In genomic region chr8:71572847-71573633, GRCm38 (mm10) we compare ENCODE assay signal across 10 mouse cellular contexts. TPM values are rescaled to one million over a fixed set of nuclear protein-coding genes. Genes with fewer than 3 reads are reported as not detected.
DNase-seq lines count a peak whose midpoint lies in the region; ATAC-seq and TF ChIP-seq lines count a peak whose summit lies in the region.
"Had no signal": no experiment of that assay in that cellular context is flagged by ENCODE, and none has a peak within 500 bp of the region (broad histone marks: within the 10 kb centered on the region; RNA-seq: fewer than 3 reads in every experiment).

No protein-coding gene starts in this region.

- no peak for TF ChIP-seq CTCF in forebrain, postnatal 0 days (IDR thresholded peaks at IDR 0.05; ENCODE audit: low read depth)

- H3K36me3 ChIP-seq in heart, embryonic 11.5 days (ENCODE audit: control insufficient read depth, insufficient read depth, low read length), result no peaks in the 10 kb centered on the region
- H3K36me3 ChIP-seq in forebrain, postnatal 0 days (ENCODE audit: insufficient read depth), result no peaks in the 10 kb centered on the region; the same call in 1 of the 2 replicates
- H3K36me3 ChIP-seq in hindbrain, embryonic 16.5 days (ENCODE audit: control insufficient read depth, insufficient read depth, low read length), result no peaks in the 10 kb centered on the region
- no peaks in the 10 kb centered on the region for H3K36me3 ChIP-seq in stomach, embryonic 14.5 days (ENCODE audit: control insufficient read depth, insufficient read depth, low read length)

- H3K27ac ChIP-seq in heart, embryonic 11.5 days (ENCODE audit: low read depth, low read length), result no peak overlapping the region
- H3K27ac ChIP-seq in forebrain, postnatal 0 days (ENCODE audit: low read depth, low read length), result peak overlapping the region; percentile 66
- H3K27ac ChIP-seq in hindbrain, embryonic 16.5 days (ENCODE audit: low read depth, low read length), result peak overlapping the region; percentile 70
- peak overlapping the region; percentile 13; the same call in 1 of the 2 replicates for H3K27ac ChIP-seq in stomach, embryonic 14.5 days (ENCODE audit: low read length)

- peaks cover 13% of the 10 kb centered on the region for H3K27me3 ChIP-seq in heart, embryonic 11.5 days (ENCODE audit: control insufficient read depth, insufficient read depth, low read length)
- no peaks in the 10 kb centered on the region for H3K27me3 ChIP-seq in forebrain, postnatal 0 days (ENCODE audit: insufficient read depth, low read length)
- H3K27me3 ChIP-seq in hindbrain, embryonic 16.5 days (replicated peaks; ENCODE audit: control insufficient read depth, insufficient read depth, low read length), result no peaks in the 10 kb centered on the region
- no peaks in the 10 kb centered on the region for H3K27me3 ChIP-seq in stomach, embryonic 14.5 days (ENCODE audit: control insufficient read depth, insufficient read depth, low read length)

- H3K9me3 ChIP-seq in heart, embryonic 11.5 days (replicated peaks; ENCODE audit: control insufficient read depth, low read length), result no peaks in the 10 kb centered on the region
- H3K9me3 ChIP-seq in forebrain, postnatal 0 days (ENCODE audit: low read length), result no peaks in the 10 kb centered on the region
- H3K9me3 ChIP-seq in hindbrain, embryonic 16.5 days (ENCODE audit: control insufficient read depth, low read length), result no peaks in the 10 kb centered on the region
- H3K9me3 ChIP-seq in stomach, embryonic 14.5 days (ENCODE audit: control insufficient read depth, low read depth, low read length), result no peaks in the 10 kb centered on the region

- intact Hi-C loops in left cerebral cortex, postnatal 10 days (cut with DNase I), result no loop called here

- 72% methylated on average over 9 of the region's 9 CpGs for WGBS in heart, embryonic 11.5 days (ENCODE audit: insufficient replicate concordance)
- WGBS in forebrain, postnatal 0 days, result 38% methylated on average over 9 of the region's 9 CpGs
- WGBS in hindbrain, embryonic 16.5 days, result 60% methylated on average over 9 of the region's 9 CpGs
- WGBS in stomach, embryonic 14.5 days, result 66% methylated on average over 9 of the region's 9 CpGs

- no peak overlapping the region for H3K4me3 ChIP-seq in heart, embryonic 11.5 days (ENCODE audit: low read depth, low read length)
- H3K4me3 ChIP-seq in forebrain, postnatal 0 days (ENCODE audit: low read depth, low read length), result no peak overlapping the region; the same call in 1 of the 2 replicates
- no peak overlapping the region; the same call in 1 of the 2 replicates for H3K4me3 ChIP-seq in hindbrain, embryonic 16.5 days (ENCODE audit: low read length)
- no peak overlapping the region for H3K4me3 ChIP-seq in stomach, embryonic 14.5 days (ENCODE audit: low read depth, low read length)
- H3K4me3 ChIP-seq: erythroblast, embryonic 14.5 days had no signal

- H3K4me2 ChIP-seq in heart, embryonic 11.5 days, result no peak overlapping the region
- H3K4me2 ChIP-seq in forebrain, postnatal 0 days (ENCODE audit: low read depth), result peak overlapping the region; percentile 25; the same call in 1 of the 2 replicates
- H3K4me2 ChIP-seq in hindbrain, embryonic 16.5 days (ENCODE audit: low read length), result peak overlapping the region; percentile 9; the same call in 1 of the 2 replicates
- H3K4me2 ChIP-seq in stomach, embryonic 14.5 days (replicated peaks; ENCODE audit: low read depth, low read length), result no peak overlapping the region

- H3K9ac ChIP-seq in heart, embryonic 11.5 days (ENCODE audit: low read depth, low read length), result no peak overlapping the region
- H3K9ac ChIP-seq in forebrain, postnatal 0 days, result no peak overlapping the region
- H3K9ac ChIP-seq in hindbrain, embryonic 16.5 days (ENCODE audit: low read depth, low read length), result peak overlapping the region; percentile 22; the same call in 1 of the 2 replicates
- no peak overlapping the region for H3K9ac ChIP-seq in stomach, embryonic 14.5 days (replicated peaks; ENCODE audit: low read depth, low read length)

- peak; percentile 82 to 87 for DNase-seq in heart, adult 18-20 months
- DNase-seq in adrenal gland, postnatal 14 days, result peak; percentile 84
- DNase-seq in forebrain, postnatal 0 days, result peak; percentile 77
- peak; percentile 87 to 91 for DNase-seq in left cerebral cortex, postnatal 10 days (ENCODE audit: extremely low spot score in 1 of 2, low spot score in 2 of 2)
- no peak for DNase-seq in c-Kit-positive CD71-positive TER-119-positive erythroid progenitor cells, embryonic 14.5 days (ENCODE audit: low spot score)

- no peak for ATAC-seq in heart, embryonic 11.5 days (replicated peaks; ENCODE audit: insufficient number of reproducible peaks, low FRiP score, low TSS enrichment)
- ATAC-seq in forebrain, postnatal 0 days, result peak; percentile 1; the same call in 1 of the 2 replicates
- peak; percentile 2; the same call in 1 of the 2 replicates for ATAC-seq in hindbrain, embryonic 16.5 days
- no peak for ATAC-seq in stomach, embryonic 14.5 days (ENCODE audit: insufficient number of reproducible peaks, insufficient read depth, low FRiP score, low read depth)

- peaks cover 12% of the 10 kb centered on the region for H3K4me1 ChIP-seq in heart, embryonic 11.5 days (ENCODE audit: control insufficient read depth, insufficient read depth, low read length)
- peaks cover 7% of the 10 kb centered on the region; the same call in 1 of the 2 replicates for H3K4me1 ChIP-seq in forebrain, postnatal 0 days (ENCODE audit: insufficient read depth)
- H3K4me1 ChIP-seq in hindbrain, embryonic 16.5 days (ENCODE audit: control insufficient read depth, insufficient read depth, low read depth, low read length), result peaks cover 32% of the 10 kb centered on the region
- H3K4me1 ChIP-seq in stomach, embryonic 14.5 days (ENCODE audit: control insufficient read depth, insufficient read depth, low read length), result peaks cover 14% of the 10 kb centered on the region

RNA-seq across cellular contexts. Expression of gene Slc27a1, which starts 4.4 kb away (rescaled TPM):
- total RNA-seq in heart, adult 18-20 months (2021), result 100 to 1,000 TPM; 162 to 202 TPM
- 9.2 and 10.8 TPM in 2 replicates for polyA plus RNA-seq in heart, embryonic 11.5 days (2014; fragmentation: Nextera tagmentation; extraction: Ambion mirVana)
- total RNA-seq in adrenal gland, postnatal 14 days (2021), result 91.6 and 93.6 TPM in 2 replicates
- total RNA-seq in forebrain, postnatal 0 days (2014; rRNA removed), result 106 and 133 TPM in 2 replicates
- 74.8 and 102 TPM in 2 replicates for polyA plus RNA-seq in forebrain, postnatal 0 days (2015; fragmentation: Nextera tagmentation; extraction: Ambion mirVana)
- polyA plus RNA-seq in hindbrain, embryonic 16.5 days (2015; fragmentation: Nextera tagmentation; extraction: Ambion mirVana), result 102 and 107 TPM in 2 replicates
- total RNA-seq in left cerebral cortex, postnatal 10 days (2021), result 10 to 100 TPM; 69.5 to 73.6 TPM
- polyA plus RNA-seq in stomach, embryonic 14.5 days (2014; fragmentation: Nextera tagmentation; extraction: Ambion mirVana), result 28.2 and 29.4 TPM in 2 replicates

RNA-seq across cellular contexts. Expression of gene Nxnl1, which starts 6.6 kb away (rescaled TPM):
- under 1 TPM; 0.15 TPM for total RNA-seq in heart, adult 18-20 months (2021)
- not detected in 2 replicates for polyA plus RNA-seq in heart, embryonic 11.5 days (2014; fragmentation: Nextera tagmentation; extraction: Ambion mirVana)
- 0.53 and 1.0 TPM in 2 replicates for total RNA-seq in adrenal gland, postnatal 14 days (2021)
- 0.08 TPM in 1 of 2 replicates, not detected in the other for total RNA-seq in forebrain, postnatal 0 days (2014; rRNA removed)
- not detected in 2 replicates for polyA plus RNA-seq in forebrain, postnatal 0 days (2015; fragmentation: Nextera tagmentation; extraction: Ambion mirVana)
- not detected in 2 replicates for polyA plus RNA-seq in hindbrain, embryonic 16.5 days (2015; fragmentation: Nextera tagmentation; extraction: Ambion mirVana)
- not detected for total RNA-seq in left cerebral cortex, postnatal 10 days (2021)
- not detected in 2 replicates for polyA plus RNA-seq in stomach, embryonic 14.5 days (2014; fragmentation: Nextera tagmentation; extraction: Ambion mirVana)
- polyA plus RNA-seq: erythroblast, embryonic 14.5 days; neural tube, embryonic 11.5 days had no signal

RNA-seq across cellular contexts. Expression of gene Tmem221, which starts 14.4 kb away (rescaled TPM):
- under 1 TPM; 0.42 to 0.51 TPM for total RNA-seq in heart, adult 18-20 months (2021)
- 0.21 and 0.35 TPM in 2 replicates for polyA plus RNA-seq in heart, embryonic 11.5 days (2014; fragmentation: Nextera tagmentation; extraction: Ambion mirVana)
- total RNA-seq in adrenal gland, postnatal 14 days (2021), result 1.8 and 4.2 TPM in 2 replicates
- 0.08 TPM in 1 of 2 replicates, not detected in the other for total RNA-seq in forebrain, postnatal 0 days (2014; rRNA removed)
- polyA plus RNA-seq in forebrain, postnatal 0 days (2015; fragmentation: Nextera tagmentation; extraction: Ambion mirVana), result 0.16 and 0.18 TPM in 2 replicates
- 0.09 and 0.19 TPM in 2 replicates for polyA plus RNA-seq in hindbrain, embryonic 16.5 days (2015; fragmentation: Nextera tagmentation; extraction: Ambion mirVana)
- not detected for total RNA-seq in left cerebral cortex, postnatal 10 days (2021)
- polyA plus RNA-seq in stomach, embryonic 14.5 days (2014; fragmentation: Nextera tagmentation; extraction: Ambion mirVana), result 1.4 and 1.9 TPM in 2 replicates
- polyA plus RNA-seq: erythroblast, embryonic 14.5 days; neural tube, embryonic 11.5 days had no signal

RNA-seq across cellular contexts. Expression of gene Pgls, which starts 18.9 kb away (rescaled TPM):
- 10 to 100 TPM; 66.5 to 72.2 TPM for total RNA-seq in heart, adult 18-20 months (2021)
- polyA plus RNA-seq in heart, embryonic 11.5 days (2014; fragmentation: Nextera tagmentation; extraction: Ambion mirVana), result 184 and 194 TPM in 2 replicates
- total RNA-seq in adrenal gland, postnatal 14 days (2021), result 212 and 250 TPM in 2 replicates
- 248 and 264 TPM in 2 replicates for total RNA-seq in forebrain, postnatal 0 days (2014; rRNA removed)
- 262 and 318 TPM in 2 replicates for polyA plus RNA-seq in forebrain, postnatal 0 days (2015; fragmentation: Nextera tagmentation; extraction: Ambion mirVana)
- polyA plus RNA-seq in hindbrain, embryonic 16.5 days (2015; fragmentation: Nextera tagmentation; extraction: Ambion mirVana), result 220 and 237 TPM in 2 replicates
- 10 to 100 TPM; 63.1 to 75.1 TPM for total RNA-seq in left cerebral cortex, postnatal 10 days (2021)
- 258 and 266 TPM in 2 replicates for polyA plus RNA-seq in stomach, embryonic 14.5 days (2014; fragmentation: Nextera tagmentation; extraction: Ambion mirVana)

RNA-seq across cellular contexts. Expression of gene Fam129c, which starts 24.4 kb away (rescaled TPM):
- 1 to 10 TPM in 1 of 2 experiments, under 1 TPM in 1; 0.99 to 1.0 TPM for total RNA-seq in heart, adult 18-20 months (2021)
- 1.9 and 2.0 TPM in 2 replicates for polyA plus RNA-seq in heart, embryonic 11.5 days (2014; fragmentation: Nextera tagmentation; extraction: Ambion mirVana)
- total RNA-seq in adrenal gland, postnatal 14 days (2021), result 2.6 and 6.2 TPM in 2 replicates
- total RNA-seq in forebrain, postnatal 0 days (2014; rRNA removed), result 3.4 and 11.1 TPM in 2 replicates
- 2.0 and 2.8 TPM in 2 replicates for polyA plus RNA-seq in forebrain, postnatal 0 days (2015; fragmentation: Nextera tagmentation; extraction: Ambion mirVana)
- 6.4 and 7.8 TPM in 2 replicates for polyA plus RNA-seq in hindbrain, embryonic 16.5 days (2015; fragmentation: Nextera tagmentation; extraction: Ambion mirVana)
- 1 to 10 TPM; 3.4 to 3.5 TPM for total RNA-seq in left cerebral cortex, postnatal 10 days (2021)
- 3.4 and 4.5 TPM in 2 replicates for polyA plus RNA-seq in stomach, embryonic 14.5 days (2014; fragmentation: Nextera tagmentation; extraction: Ambion mirVana)

Comparison
In these comparisons a context has a peak if more than half of its experiments do, and no peak if none do; other contexts are left out.
1. ATAC-seq: peak in forebrain, postnatal 0 days (single experiment) and hindbrain, embryonic 16.5 days (single experiment); none in heart, embryonic 11.5 days (single experiment) and stomach, embryonic 14.5 days (single experiment).
2. H3K4me2 ChIP-seq: peak in forebrain, postnatal 0 days (single experiment) and hindbrain, embryonic 16.5 days (single experiment); none in heart, embryonic 11.5 days (single experiment) and stomach, embryonic 14.5 days (single experiment).